Mouse (Mus musculus): ENCODE results near the gene Hoxc4. TPM values are rescaled to one million over a fixed set of nuclear protein-coding genes. Genes with fewer than 3 reads are reported as not detected.
A peak's percentile ranks its signal among the peaks of the same experiment; 100 is the strongest.

The Hoxc4 gene
- total RNA-seq, 1 experiment from 2014 or later: 0.57 TPM

DNA sequence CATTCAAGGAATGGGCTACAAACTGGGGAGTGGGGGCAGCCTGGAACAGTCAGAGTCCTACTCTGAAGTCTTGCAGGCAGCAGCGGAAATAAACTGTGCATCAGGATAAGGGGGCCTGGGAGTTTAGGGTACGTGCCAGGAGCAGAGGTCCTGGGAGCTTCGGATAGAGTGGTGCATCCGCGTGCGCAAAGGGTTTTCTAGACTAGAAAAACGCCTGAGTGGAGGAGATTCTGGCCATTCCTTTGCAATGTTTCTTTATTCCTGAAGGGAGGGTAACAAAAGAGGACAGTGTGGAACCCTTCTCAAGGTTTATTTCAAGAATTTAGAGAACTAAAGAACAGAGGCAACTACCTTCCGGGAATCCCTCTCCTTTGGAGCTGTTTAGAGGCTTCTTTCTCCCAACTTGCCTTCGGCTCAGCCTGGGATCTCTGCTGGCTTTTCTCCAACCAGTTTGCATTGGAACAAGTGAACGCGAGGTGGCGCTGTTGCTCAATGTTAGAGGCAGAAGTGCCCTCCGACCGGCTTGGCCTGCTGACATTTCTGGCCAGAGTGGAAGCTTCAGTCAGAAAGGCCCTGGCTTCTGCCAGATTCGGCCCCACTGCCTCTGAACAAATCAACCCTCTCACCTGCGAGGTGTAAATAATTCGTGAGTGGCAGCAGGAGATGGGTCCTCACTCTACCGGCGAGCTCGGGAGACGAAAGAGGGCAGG is 31.5 kb upstream of the Hoxc4 start:
- ATAC-seq (replicated peaks; ENCODE audit: insufficient number of reproducible peaks, low FRiP score, low TSS enrichment, poor library complexity, severe bottlenecking): peak; percentile 78

GRCm38 (mm10) chr15:102988078-102988477 is 30.7 kb upstream of the Hoxc4 start:
- no peak for ATAC-seq (replicated peaks; ENCODE audit: insufficient number of reproducible peaks, low FRiP score, low TSS enrichment, poor library complexity, severe bottlenecking)

DNA sequence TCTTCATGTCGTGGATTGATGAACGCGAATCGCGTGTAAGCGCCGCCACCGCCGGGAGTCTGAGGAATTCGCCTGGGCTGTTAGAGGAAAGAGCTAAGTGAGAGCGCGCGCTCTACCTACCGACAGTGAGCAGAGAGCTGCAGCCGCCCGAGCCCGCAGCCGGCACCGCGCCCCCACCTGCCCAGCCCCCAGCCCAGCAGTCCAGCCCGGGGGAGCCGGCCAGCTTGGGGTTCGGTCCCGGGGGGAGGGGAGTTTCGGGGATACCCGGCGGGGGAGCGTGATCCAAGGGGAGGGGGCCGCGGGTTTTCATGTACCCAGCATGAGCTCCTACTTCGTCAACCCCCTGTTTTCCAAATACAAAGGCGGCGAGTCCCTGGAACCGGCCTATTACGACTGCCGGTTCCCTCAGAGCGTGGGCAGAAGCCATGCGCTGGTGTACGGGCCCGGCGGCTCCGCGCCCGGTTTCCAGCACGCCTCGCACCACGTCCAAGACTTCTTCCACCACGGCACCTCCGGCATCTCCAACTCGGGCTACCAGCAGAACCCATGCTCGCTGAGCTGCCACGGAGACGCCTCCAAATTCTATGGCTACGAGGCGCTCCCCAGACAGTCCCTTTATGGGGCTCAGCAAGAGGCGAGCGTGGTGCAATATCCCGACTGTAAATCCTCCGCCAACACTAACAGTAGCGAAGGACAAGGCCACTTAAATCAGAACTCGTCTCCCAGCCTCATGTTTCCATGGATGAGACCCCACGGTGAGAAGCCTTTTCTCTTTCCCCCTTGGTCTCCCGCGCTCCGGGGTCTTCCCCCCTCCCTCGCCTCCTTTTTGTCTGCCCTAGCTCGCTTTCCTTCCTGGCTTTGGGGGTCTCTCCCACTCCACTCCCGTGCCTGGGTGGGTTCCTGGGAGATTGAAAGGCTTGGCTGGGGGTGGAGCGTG is 28.0 kb upstream of the Hoxc4 start, which contains the start of gene Hoxc8:
Gene Hoxc8, plus strand, starts transcription at position 147 of the 937 bp plus-strand sequence.
- ATAC-seq (replicated peaks; ENCODE audit: insufficient number of reproducible peaks, low FRiP score, low TSS enrichment, poor library complexity, severe bottlenecking): no peak

DNA sequence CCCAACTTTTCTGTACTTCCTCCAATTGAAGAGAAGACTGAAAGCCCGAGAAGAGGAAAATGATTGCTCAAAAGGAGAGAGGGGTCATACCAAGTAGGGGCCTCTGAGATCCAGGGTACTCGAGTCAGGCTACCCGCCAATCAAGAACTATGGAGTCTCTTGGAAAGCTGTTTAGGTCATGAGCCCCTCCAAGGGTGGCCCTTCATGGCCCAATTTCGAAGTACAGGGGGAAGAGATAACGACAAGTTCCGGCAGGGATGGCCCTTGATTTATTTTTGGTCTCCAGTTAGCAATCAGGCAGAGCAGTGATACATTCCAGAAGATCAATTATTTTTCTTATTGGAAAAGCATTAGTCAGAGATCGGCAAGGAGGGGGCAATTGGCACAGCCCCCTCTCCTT is 27.0 kb upstream of the Hoxc4 start:
- no peak for ATAC-seq (replicated peaks; ENCODE audit: insufficient number of reproducible peaks, low FRiP score, low TSS enrichment, poor library complexity, severe bottlenecking)

- no peak for ATAC-seq (replicated peaks; ENCODE audit: insufficient number of reproducible peaks, low FRiP score, low TSS enrichment, poor library complexity, severe bottlenecking)
These were observed 26.5 kb upstream of the Hoxc4 start for GRCm38 (mm10) chr15:102992206-102992605.

DNA sequence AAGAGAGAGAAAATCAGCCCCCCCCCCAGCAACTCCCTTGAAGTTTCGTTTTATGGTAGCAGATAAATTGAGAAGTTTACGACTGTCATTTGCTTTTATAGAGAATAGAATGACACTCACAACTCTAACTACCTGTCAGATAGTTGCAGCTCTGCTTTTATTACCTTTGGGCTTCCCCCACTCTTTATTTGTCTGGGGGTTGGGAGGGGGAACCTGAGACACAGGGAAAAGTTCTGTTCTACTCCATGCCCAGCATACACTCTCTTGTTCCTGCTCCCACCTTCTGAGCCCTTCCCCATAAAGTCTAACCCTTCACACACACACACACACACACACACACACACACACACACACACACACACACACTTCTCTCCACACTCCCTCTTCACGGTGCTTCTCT is 25.9 kb upstream of the Hoxc4 start:
- no peak for ATAC-seq (replicated peaks; ENCODE audit: insufficient number of reproducible peaks, low FRiP score, low TSS enrichment, poor library complexity, severe bottlenecking)

DNA sequence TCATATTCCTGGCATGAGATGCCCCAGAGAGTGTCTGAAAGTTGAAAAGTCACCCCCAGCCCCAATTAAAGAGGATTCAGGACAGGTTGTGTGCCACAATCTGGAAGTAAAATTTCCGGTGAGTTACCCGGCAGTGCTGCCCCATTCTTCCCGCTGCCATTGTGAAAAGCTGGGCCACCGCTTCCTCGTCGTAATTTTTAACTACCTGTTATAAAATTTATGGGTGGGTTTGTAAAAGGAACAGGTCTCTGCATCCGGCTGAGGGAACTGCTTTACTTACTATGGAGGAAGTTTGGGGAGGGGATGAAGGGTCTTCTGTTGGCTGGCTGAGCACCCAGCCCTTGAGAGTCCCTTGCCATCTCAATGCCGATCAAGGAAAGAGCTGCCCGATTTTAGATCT is 22.2 kb upstream of the Hoxc4 start:
- no peak for ATAC-seq (replicated peaks; ENCODE audit: insufficient number of reproducible peaks, low FRiP score, low TSS enrichment, poor library complexity, severe bottlenecking)

DNA sequence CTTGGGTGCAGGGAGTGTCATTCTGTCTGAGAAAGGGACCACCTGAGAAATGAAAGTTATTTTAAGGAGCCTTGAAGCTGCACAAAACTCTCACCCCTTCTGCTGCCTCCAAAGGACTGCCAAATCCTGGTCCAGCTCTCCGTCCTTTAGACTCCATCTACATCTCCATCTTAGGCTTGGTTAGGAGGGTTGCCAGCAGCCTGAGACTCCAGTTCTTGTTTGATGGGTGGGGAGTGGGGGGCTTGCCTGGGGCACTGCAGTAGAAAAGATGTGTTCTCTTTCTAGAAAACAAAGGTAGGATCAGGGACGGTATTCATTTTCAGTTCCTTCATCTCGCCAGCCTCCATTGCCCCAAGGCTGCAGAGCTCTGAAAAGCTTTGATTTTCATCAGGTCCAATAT is 21.3 kb upstream of the Hoxc4 start:
- ATAC-seq (replicated peaks; ENCODE audit: insufficient number of reproducible peaks, low FRiP score, low TSS enrichment, poor library complexity, severe bottlenecking): no peak

DNA sequence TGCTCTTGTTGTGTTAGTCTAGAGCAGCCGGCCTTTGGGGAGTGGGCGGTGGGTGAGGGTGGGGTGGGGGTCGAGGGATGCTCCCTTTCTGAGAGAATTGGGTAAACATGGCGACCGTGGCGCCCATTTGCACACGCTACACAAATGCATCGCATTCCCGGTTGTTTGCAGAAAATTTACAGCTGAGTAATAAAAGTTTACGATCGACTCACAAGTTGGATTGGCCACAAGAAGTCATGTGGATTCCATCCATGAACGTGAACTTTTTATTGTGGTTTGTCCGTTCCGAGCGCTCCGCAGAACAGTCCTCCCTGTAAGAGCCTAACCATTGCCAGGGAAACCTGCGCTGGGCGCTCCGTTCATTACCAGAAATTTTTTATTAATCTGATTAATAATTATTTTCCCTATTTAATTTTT is 20.8 kb upstream of the Hoxc4 start, which contains the start of gene Hoxc6:
Gene Hoxc6, plus strand, starts transcription at position 319 of the 417 bp plus-strand sequence.
- ATAC-seq (replicated peaks; ENCODE audit: insufficient number of reproducible peaks, low FRiP score, low TSS enrichment, poor library complexity, severe bottlenecking): no peak

DNA sequence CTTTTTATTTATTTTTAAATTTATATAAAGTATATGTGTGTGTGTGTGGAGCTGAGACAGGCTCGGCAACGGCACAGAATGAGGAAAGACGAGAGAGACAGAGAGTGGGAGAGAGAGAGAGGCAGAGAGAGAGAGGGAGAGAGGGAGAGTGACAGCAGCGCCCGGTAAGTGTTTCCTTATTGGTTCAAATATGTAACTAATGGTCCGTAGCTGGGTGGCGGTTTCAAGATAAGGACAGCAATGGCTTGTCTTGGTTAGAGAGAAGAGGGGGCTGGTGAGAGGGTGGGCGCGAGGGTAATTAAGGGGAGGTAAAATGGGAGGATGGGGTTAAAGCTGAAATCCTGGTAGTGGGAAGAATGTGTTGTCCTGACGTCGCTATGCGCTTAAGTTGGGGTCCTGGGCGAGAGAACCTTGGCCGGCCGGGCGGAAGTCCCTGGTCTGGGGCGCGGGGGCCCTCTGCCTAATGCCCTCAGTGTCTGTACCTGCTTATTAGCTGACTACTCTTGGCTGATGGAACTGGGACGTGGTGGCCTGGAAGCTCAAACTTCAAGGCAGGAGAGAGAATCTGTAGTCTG is 20.0 kb upstream of the Hoxc4 start:
- ATAC-seq (replicated peaks; ENCODE audit: insufficient number of reproducible peaks, low FRiP score, low TSS enrichment, poor library complexity, severe bottlenecking): no peak

GRCm38 (mm10) chr15:102999183-102999831 is 19.4 kb upstream of the Hoxc4 start:
- no peak for ATAC-seq (replicated peaks; ENCODE audit: insufficient number of reproducible peaks, low FRiP score, low TSS enrichment, poor library complexity, severe bottlenecking)

GRCm38 (mm10) chr15:102999955-103000354 is 18.8 kb upstream of the Hoxc4 start:
- no peak for ATAC-seq (replicated peaks; ENCODE audit: insufficient number of reproducible peaks, low FRiP score, low TSS enrichment, poor library complexity, severe bottlenecking)

- ATAC-seq (replicated peaks; ENCODE audit: insufficient number of reproducible peaks, low FRiP score, low TSS enrichment, poor library complexity, severe bottlenecking): no peak
These were observed 18.2 kb upstream of the Hoxc4 start for GRCm38 (mm10) chr15:103000501-103000901.

DNA sequence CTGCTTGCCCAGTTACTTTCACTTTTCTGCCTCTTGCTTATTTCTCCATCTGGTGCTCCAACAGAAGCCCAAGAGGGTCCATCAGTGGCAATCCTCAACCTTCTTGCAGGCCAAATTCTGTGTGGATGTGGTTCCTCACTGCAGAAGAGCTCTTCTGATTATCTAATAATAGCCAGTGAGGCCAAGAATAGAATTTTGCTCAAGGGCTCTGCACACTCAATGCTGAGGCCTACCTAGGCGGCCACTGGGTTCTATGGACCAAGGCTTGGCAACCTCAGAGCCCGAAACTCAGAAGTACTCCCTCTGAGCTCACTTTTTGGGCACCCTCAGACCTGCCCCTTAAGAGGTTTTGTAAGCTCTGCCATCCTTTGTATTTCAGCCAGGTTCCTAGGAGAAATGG is 17.4 kb upstream of the Hoxc4 start:
- no peak for ATAC-seq (replicated peaks; ENCODE audit: insufficient number of reproducible peaks, low FRiP score, low TSS enrichment, poor library complexity, severe bottlenecking)

DNA sequence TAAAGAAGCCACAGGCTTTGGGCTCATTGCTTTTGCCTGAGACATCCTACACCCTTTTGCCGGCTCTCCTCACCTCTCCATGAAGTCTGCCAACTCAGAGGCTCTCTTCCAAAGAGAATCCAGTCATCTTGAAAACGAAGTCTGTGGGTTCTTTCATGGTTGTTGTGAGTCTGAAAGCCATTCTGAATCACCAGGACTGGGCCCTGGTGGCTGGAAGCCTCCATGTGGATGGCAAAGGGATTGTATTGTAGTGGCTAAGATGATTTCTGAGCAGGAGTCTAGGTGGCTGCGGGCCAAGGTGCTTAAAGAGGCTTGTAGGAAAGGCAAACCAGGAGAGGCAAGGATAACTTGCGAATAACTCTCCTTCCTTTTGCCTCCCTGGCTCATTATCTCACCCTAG is 16.6 kb upstream of the Hoxc4 start:
- ATAC-seq (replicated peaks; ENCODE audit: insufficient number of reproducible peaks, low FRiP score, low TSS enrichment, poor library complexity, severe bottlenecking): no peak

DNA sequence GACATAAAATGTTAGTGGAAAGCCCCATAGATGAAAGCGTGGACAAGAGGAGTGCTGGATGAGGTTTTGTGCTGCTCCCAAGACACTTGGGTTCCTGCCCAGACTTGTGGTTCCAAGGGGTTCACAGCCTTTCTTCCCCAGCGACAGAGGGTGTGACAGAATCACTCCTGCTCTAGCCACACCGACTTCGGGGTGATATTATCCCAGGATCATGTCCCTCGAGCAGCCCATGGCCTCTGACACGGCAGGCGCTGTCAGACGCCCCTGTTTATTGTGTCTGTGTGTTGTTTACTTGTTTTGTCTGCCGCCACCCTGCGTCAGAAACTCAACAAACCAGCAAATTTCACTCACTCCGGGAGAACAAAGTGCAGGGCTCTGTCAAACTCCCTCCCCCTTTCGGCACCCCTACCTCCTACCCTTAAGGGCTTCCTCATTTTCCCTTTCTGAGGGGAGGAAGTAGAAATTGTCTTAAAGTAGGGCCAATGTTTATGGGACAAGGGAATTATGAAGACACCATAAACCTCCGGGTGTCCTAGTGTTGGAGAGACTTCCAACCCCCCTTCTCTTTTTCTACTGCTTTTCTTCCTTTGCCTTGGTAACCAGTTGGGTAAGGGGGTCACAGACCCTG is 15.8 kb upstream of the Hoxc4 start:
- no peak for ATAC-seq (replicated peaks; ENCODE audit: insufficient number of reproducible peaks, low FRiP score, low TSS enrichment, poor library complexity, severe bottlenecking)

DNA sequence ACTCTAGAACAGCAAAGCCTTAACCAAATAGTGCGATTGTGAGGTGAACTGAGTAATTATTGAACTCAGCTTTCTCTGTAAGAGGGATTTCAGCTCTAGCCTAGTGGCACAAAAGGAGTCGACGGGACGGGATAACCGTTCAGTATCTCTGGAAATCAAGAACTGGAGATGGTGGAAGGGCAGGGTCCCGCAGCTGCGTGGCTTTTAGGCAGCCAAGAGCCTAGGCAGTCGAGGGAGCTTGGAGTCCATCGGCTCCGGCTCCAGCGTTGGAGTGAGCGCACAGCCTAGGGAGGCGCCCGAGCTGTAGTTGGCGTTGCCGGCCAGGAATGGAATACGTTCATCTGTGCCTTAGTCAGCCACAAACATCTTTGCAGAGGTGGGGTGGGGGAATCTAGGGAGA is 13.4 kb upstream of the Hoxc4 start:
- ATAC-seq (replicated peaks; ENCODE audit: insufficient number of reproducible peaks, low FRiP score, low TSS enrichment, poor library complexity, severe bottlenecking): no peak

- ATAC-seq (replicated peaks; ENCODE audit: insufficient number of reproducible peaks, low FRiP score, low TSS enrichment, poor library complexity, severe bottlenecking): no peak
These were observed 12.9 kb upstream of the Hoxc4 start for GRCm38 (mm10) chr15:103005797-103006196.

- ATAC-seq (replicated peaks; ENCODE audit: insufficient number of reproducible peaks, low FRiP score, low TSS enrichment, poor library complexity, severe bottlenecking): no peak
These were observed 12.4 kb upstream of the Hoxc4 start for GRCm38 (mm10) chr15:103006326-103006725.
